9 mouse cellular contexts compared by ENCODE assay signal in the genomic region with DNA sequence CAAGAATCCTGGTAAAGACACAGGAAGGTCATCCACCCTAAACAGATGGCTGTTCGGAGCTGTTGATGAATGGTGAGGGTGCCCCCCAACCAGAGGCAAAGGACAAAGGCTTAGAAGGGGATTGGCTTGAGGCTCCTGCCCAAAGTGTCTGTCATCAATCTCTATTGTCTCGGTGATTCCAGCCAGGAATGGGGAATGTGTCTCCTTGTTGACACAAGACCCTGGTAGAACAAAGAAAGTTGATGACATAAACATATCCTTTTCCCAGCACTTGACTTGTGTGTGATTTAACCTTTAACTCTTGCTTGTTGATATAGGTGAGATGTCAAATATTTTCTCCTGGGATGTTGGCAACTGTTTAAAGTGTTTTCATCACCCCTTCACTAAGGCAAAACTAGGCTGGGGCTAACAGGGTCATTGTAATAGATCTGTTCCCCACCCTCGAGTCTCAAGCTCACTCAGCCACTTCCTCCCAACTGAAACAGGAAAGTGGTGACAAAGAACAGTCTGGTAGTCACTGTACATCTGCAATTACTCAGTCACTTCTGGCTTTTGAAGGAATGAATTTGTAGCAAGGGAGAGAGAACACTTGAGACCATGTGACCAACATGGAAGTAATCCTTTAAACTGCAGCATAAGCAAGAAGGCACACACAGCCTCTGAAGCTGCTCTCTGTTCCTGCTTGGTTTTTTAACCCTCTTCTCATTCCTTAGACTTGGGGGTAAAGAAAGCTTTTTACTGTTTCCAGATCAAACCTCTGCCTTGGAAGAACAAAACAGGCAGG. TPM values are rescaled to one million over a fixed set of nuclear protein-coding genes. Genes with fewer than 3 reads are reported as not detected.
DNase-seq lines count a peak whose midpoint lies in the region; ATAC-seq lines count a peak whose summit lies in the region.
"Had no signal": no experiment of that assay in that cellular context is flagged by ENCODE, and none has a peak within 500 bp of the region (broad histone marks: within the 10 kb centered on the region; RNA-seq: fewer than 3 reads in every experiment).

No protein-coding gene starts in this region.

- H3K27me3 ChIP-seq in heart, embryonic 13.5 days (replicated peaks): no peaks in the 10 kb centered on the region
- no peaks in the 10 kb centered on the region for H3K27me3 ChIP-seq in limb, embryonic 11.5 days (ENCODE audit: control insufficient read depth, insufficient read depth, low read length)

- H3K4me2 ChIP-seq in heart, embryonic 13.5 days: no peak overlapping the region
- H3K4me2 ChIP-seq in limb, embryonic 11.5 days (ENCODE audit: low read depth, severe bottlenecking): no peak overlapping the region

- peak; percentile 42; the same call in 1 of the 2 replicates for ATAC-seq in heart, embryonic 13.5 days (ENCODE audit: extremely low read depth, insufficient number of reproducible peaks, low FRiP score, low TSS enrichment)
- peak; percentile 31; the same call in 1 of the 2 replicates for ATAC-seq in limb, embryonic 11.5 days (ENCODE audit: insufficient number of reproducible peaks, low FRiP score, low TSS enrichment, low read depth)
- ATAC-seq in erythroid progenitor cell, adult 5-6 weeks (replicated peaks; ENCODE audit: low FRiP score, poor library complexity, severe bottlenecking): no peak
- no peak for ATAC-seq in megakaryocyte-erythroid progenitor cell, adult 5-6 weeks (replicated peaks; ENCODE audit: low FRiP score, low TSS enrichment, poor library complexity, severe bottlenecking)

- peaks cover 27% of the 10 kb centered on the region for H3K4me1 ChIP-seq in heart, embryonic 13.5 days
- H3K4me1 ChIP-seq in limb, embryonic 11.5 days (ENCODE audit: control insufficient read depth, insufficient read depth, low read length): no peaks in the 10 kb centered on the region

- H3K9me3 ChIP-seq in heart, embryonic 13.5 days: no peaks in the 10 kb centered on the region
- no peaks in the 10 kb centered on the region for H3K9me3 ChIP-seq in limb, embryonic 11.5 days (ENCODE audit: control insufficient read depth, low read length)

- no peaks in the 10 kb centered on the region for H3K36me3 ChIP-seq in heart, embryonic 13.5 days
- no peaks in the 10 kb centered on the region for H3K36me3 ChIP-seq in limb, embryonic 11.5 days (ENCODE audit: control insufficient read depth, insufficient read depth, low read length)

- H3K27ac ChIP-seq in heart, embryonic 13.5 days (replicated peaks): peak overlapping the region; percentile 90
- H3K27ac ChIP-seq in limb, embryonic 11.5 days (replicated peaks; ENCODE audit: low read depth, low read length): 0 out of 2 replicates have a peak overlapping the region, but pooled peaks have one; percentile 30

- no peak overlapping the region for H3K9ac ChIP-seq in heart, embryonic 13.5 days
- no peak overlapping the region for H3K9ac ChIP-seq in limb, embryonic 11.5 days (ENCODE audit: low read length)

- 7% methylated on average over 3 of the region's 3 CpGs for WGBS in heart, embryonic 13.5 days
- WGBS in limb, embryonic 11.5 days: 28% methylated on average over 3 of the region's 3 CpGs

- H3K4me3 ChIP-seq in heart, embryonic 13.5 days: no peak overlapping the region
- H3K4me3 ChIP-seq in limb, embryonic 11.5 days (ENCODE audit: low read depth, low read length): no peak overlapping the region

- DNase-seq in 416B (ENCODE audit: low read depth) (peak; percentile 68), ZHBTc4 (ENCODE audit: low read depth, low spot score) (peak; percentile 62)
- no peak for DNase-seq in limb, embryonic 11.5 days (ENCODE audit: low spot score)
- DNase-seq in adrenal gland, postnatal 36 days: no peak
- no peak for DNase-seq in cerebellum, adult 11 months

RNA-seq across cellular contexts. Expression of gene Dab2, which starts 39.4 kb away (rescaled TPM):
- polyA plus RNA-seq in heart, embryonic 13.5 days (2015; fragmentation: Nextera tagmentation; extraction: Ambion mirVana): 31.6 and 36.5 TPM in 2 replicates
- polyA plus RNA-seq in limb, embryonic 11.5 days (2014; fragmentation: Nextera tagmentation; extraction: Ambion mirVana): 57.4 and 69.4 TPM in 2 replicates
- 5.4 TPM in 1 of 2 replicates, not detected in the other for total RNA-seq in erythroid progenitor cell, adult 5-6 weeks (2015; ENCODE audit: low replicate concordance)
- total RNA-seq in erythroid progenitor cell, adult 5-6 weeks (2017; ENCODE audit: low replicate concordance): not detected in 2 replicates
- not detected in 2 replicates for total RNA-seq in megakaryocyte-erythroid progenitor cell, adult 5-6 weeks (2014; fragmentation: Nextera tagmentation)
- not detected in 2 replicates for total RNA-seq in megakaryocyte-erythroid progenitor cell, adult 5-6 weeks (2017)
- 100 to 1,000 TPM; 435 to 470 TPM for total RNA-seq in adrenal gland, postnatal 36 days (2021)
- total RNA-seq: neutrophil, adult 5-6 weeks had no signal

Comparison
In these comparisons a context has a peak if more than half of its experiments do, and no peak if none do; other contexts are left out.
1. DNase-seq: peak in 416B (single experiment) and ZHBTc4 (single experiment); none in limb, embryonic 11.5 days (single experiment), adrenal gland, postnatal 36 days (0 of 2) and cerebellum, adult 11 months (single experiment).
2. ATAC-seq: peak in heart, embryonic 13.5 days (single experiment) and limb, embryonic 11.5 days (single experiment); none in erythroid progenitor cell, adult 5-6 weeks (single experiment) and megakaryocyte-erythroid progenitor cell, adult 5-6 weeks (single experiment).
3. RNA of gene Dab2, which starts 39.4 kb away (total RNA-seq): 435 to 470 TPM in adrenal gland, postnatal 36 days; 5.4 TPM in erythroid progenitor cell, adult 5-6 weeks and not detected in megakaryocyte-erythroid progenitor cell, adult 5-6 weeks; every median in the first group is over 10 times any median in the second.